Mouse (Mus musculus): ENCODE results near the gene Cdh1.
"Not testable (repeated sequence)": the region's sequence is repeated elsewhere in the genome, so short reads cannot be mapped to it uniquely, and the experiment has no call there.

Cdh1 gene

DNA sequence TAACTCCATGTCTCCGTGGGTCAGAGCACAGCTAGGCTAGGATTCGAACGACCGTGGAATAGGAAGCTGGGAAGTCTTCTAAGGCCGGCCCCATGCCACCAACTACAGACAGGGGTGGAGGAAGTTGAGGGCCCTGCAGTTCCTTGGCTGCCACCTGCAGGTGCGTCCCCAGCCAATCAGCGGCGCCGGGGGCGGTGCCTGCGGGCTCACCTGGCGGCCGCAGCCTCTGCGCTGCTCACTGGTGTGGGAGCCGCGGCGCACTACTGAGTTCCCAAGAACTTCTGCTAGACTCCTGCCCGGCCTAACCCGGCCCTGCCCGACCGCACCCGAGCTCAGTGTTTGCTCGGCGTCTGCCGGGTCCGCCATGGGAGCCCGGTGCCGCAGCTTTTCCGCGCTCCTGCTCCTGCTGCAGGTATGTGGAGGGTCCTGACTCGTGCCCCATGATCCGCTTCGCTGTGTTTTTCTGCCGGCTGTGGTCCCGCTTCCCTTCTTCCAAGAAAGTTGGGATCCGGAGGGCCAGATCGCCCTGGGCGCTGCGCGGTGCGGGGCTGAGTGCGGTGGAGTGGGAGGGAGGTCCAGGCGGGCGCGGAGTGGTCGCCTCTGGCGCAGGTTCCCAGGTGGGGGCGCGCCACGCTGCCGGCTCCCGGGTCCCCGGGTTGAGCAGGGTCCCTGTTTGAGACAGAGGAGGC is at the start of gene Cdh1:
TSS of gene Cdh1 (plus strand) at position 221 of the 689 bp plus-strand sequence.
- peak; percentile 89 for DNase-seq

- no peak for DNase-seq
These were observed 49.1 kb upstream of the Cdh1 start for GRCm38 (mm10) chr8:106554011-106554410.

DNA sequence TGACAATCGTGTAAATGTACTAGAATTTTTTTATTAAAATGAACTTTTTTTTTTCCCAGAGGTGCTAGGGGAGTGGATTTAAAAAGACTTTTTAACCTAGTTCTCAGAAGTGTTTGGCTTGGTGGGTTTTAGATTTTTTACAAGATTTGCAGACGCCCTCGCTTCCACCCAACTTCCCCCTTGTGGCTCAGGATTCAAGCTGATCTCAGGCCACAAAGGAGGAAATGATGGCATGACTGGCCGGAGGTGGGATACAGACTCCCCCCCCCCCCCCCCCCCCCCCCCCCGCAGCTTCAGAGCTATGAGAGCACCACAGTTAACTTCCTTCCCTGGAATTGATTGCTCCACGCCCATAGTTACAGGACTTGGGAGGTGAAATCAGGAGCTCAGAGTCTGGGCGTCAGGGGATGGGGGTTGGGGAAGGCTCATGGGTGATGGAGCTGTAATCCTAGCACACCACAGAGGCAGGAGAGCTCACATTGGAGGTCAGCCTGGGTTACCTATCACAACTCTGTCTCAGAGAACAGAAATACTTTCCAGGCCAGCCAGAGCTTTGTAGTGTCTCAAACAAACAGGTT is 47.0 kb upstream of the Cdh1 start:
- peak; percentile 10 for DNase-seq

GRCm38 (mm10) chr8:106559844-106560243 is 43.3 kb upstream of the Cdh1 start:
- DNase-seq: no peak

DNA sequence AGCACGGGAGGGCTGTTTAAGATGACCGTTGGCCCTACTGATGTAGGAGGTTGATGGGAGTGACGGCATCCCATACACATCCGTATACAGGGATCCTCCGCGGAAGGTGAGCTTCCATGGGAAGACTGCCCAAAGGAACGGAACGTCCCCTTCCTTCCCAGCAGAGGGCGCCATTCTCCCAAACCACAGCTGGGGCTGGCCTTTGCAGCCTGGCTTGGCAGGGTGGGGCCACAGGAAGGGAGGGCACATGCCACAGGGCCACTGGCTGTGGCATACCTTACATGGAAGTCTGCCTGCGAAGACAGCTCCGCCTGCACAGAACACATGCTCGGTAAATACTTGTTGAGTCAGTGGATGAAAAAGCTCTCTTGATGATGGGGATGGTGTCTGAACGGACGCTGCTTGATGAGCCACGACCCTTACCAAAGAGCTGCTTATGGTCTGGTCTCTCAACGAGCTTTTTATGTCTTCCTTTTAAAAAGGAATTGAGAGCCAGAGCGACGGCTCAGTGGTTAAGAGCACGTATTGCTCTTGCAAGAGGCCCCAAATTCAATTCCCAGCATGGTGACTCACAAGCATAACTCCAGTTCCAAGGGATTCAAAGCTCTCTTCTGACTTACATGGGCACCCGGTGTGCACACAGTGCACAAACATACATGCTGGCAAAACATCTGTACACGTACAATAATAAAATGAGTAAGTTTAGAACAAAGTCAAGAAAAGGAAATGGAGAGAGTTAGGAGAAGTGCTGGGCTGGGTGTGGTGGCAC is 41.9 kb upstream of the Cdh1 start:
- DNase-seq: peak; percentile 88

- peak; percentile 50 for DNase-seq
These were observed 39.4 kb upstream of the Cdh1 start for GRCm38 (mm10) chr8:106563691-106564182.

- DNase-seq: no peak
These were observed 34.1 kb upstream of the Cdh1 start for GRCm38 (mm10) chr8:106569006-106569405.

DNA sequence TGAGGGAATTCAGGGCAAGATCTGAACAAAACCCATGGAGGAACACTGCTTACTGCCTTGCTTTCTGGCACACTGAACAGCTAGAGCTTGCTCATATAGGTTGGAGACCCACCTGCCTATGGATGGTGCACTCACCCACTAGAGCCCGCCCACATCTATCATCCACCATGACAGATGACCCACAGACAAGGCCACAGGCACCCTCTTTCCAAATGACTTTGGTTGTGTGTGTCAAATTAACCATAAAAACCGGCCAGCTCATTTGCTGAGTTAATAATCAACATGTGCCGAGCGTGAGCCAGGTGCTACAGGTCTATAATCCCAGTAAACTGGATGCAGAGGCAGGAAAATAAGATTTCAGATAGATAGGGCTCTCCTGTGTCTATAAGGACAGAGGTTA is 32.8 kb upstream of the Cdh1 start:
- no peak for DNase-seq

DNA sequence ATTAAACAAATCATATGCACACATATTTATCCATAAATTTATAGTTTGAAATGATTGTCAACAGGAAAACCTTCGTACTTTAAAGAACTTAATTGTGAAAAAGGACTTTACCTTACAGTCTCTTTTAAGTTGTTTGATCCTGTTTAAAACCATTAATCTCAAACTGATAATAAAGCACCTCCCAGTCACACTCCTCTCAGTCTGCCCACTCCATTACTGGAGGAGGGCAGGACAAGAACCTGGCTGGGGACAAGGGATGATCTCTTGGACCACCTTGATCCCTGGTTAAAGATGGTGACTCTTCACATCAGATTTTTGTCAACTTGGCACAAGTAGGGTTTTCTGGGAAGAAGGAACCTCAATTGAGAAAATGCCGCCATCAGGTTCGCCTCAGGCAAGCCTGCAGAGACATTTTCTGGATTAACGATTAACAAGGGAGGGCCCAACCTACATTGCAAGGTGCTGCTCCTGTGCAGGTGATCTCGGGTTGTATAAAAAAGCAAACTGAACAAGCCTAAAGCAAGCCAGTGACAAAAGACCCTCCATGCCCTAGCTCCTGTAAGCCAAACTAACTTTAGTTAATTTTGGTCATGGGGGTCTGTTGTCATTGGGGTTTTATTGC is 31.5 kb upstream of the Cdh1 start:
- DNase-seq: no peak

- not testable (repeated sequence) for DNase-seq
These were observed 31.0 kb upstream of the Cdh1 start for GRCm38 (mm10) chr8:106572175-106572574.

DNA sequence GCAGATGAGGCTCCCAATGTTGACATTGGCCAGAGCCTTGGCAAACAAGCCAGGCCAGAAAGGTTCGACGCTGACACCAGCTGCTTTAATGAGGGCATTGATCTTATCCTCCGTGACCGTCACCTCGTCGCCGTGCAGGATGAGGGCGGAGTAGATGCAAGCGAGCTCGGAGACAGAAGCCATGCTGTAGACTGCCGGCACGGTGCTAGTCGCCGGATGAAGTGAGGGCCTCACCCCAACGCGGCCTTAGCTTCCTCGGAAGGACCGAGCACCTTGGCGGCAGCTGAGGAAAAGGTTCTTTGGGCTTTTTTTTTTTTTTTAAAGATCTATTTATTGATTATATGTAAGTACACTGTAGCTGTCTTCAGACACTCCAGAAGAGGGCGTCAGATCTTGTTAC is 30.0 kb upstream of the Cdh1 start, which contains the start of gene Gm10073:
TSS of gene Gm10073 (minus strand) at position 294 of the 400 bp plus-strand sequence.
- DNase-seq: not testable (repeated sequence)

DNA sequence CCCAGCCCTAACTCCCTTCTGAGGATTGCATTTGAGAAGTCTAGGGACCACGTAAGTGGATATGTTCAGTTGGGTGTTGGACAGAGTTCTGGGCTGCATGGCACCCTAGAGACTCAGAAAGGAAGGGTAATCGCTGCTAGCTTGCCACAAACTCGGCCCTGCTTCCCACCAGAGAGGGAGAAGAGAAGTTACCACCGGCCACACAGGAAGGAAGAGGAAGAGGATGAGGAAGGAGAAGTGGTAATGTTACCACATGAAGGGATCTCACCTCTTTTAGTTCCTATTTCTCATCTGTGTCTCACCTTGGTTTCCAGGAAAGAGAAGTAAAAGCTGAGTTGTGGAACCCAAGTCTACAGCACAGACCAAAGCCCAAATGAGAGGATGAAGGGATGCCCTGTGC is 28.9 kb upstream of the Cdh1 start:
- DNase-seq: no peak

GRCm38 (mm10) chr8:106576849-106577555 is 26.1 kb upstream of the Cdh1 start:
- peak; percentile 62 for DNase-seq

GRCm38 (mm10) chr8:106579510-106579909 is 23.6 kb upstream of the Cdh1 start:
- DNase-seq: no peak

GRCm38 (mm10) chr8:106581344-106582088 is 21.6 kb upstream of the Cdh1 start:
- DNase-seq: peak; percentile 73

- peak; percentile 25 for DNase-seq
These were observed 18.0 kb upstream of the Cdh1 start for GRCm38 (mm10) chr8:106584942-106585670.

- DNase-seq: no peak
These were observed 17.5 kb upstream of the Cdh1 start for GRCm38 (mm10) chr8:106585671-106586037.

DNA sequence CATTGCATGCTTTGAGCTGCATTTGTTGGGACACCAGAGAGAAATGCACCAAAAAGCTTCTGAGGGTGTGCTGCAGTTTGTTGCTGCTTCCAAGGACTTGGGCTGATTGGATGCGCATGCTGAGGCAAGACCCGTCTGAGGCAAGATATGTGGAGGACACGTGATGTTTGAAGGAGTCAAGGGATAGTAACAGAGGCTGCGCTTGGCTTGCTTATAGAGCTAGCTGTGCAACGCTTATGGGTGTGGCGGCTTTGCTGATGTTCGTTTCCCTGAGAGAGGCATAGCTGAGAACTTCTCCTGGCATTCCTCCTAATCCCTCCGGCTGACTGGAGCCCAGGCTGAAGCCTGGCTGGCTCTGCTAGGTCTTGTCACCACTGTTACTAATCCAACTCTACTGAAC is 16.3 kb upstream of the Cdh1 start:
- DNase-seq: no peak

DNA sequence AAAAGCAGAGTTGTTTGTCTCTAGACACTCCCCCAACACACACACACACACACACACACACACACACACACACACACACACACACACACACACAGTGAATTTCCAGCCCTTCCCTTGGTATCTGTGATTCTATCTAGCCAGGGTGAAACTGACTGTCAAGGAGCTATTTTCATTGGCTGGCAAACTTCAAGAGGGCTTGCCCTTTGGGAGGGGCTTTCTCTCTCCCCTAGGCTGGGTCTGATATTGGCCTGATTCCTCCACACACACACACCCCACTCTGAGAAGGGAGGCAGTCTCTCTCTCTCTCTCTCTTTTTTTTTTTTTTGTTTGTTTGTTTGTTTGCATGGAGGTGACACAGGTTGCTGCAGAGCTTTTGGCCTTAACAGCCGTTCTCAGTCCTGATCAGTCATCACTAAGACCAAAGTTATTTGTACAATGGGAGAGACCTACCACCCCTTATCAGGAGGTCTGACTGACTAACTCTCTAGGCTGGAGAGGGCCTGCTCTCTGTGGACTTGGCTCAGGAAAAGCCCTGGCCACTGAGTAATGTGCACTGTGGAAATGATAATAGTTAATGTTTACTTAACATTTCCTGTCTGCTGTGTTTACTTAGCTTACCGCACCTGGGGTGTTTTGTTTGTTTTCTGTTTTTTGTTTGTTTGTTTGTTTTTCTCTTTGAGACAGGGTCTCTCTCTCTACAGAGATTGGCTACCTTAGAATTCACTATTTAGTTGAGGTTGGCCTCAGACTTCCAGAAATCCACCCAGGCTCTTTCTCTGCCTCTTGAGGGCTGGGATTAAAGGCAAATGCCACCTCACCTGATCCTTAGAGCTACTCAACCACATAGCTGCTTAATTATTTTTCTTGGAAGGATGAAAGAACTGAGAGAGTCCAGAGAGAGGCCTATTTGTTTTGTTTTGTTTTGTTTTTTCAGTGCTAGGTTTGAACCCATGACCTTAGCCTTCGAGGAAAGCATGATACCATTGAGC is 14.4 kb upstream of the Cdh1 start:
- DNase-seq: no peak

GRCm38 (mm10) chr8:106592458-106592857 is 10.7 kb upstream of the Cdh1 start:
- no peak for DNase-seq
